Mouse (Mus musculus): ENCODE measurements around the gene Nr4a1. TPM values are rescaled to one million over a fixed set of nuclear protein-coding genes. Genes with fewer than 3 reads are reported as not detected.

Gene Nr4a1
- polyA plus RNA-seq, 1 experiment from 2014 or later, result 7.1 TPM

- Histone ChIP-seq H3K4me3 (ENCODE audit: inconsistent target) (no peak overlapping the region), H3K79me2 (ENCODE audit: inconsistent target) (no peaks in the 10 kb centered on the region), H3K27ac (no peak overlapping the region), H3K36me3 (ENCODE audit: inconsistent target) (no peaks in the 10 kb centered on the region)
- 43% methylated on average over 11 of the region's 11 CpGs for WGBS (ENCODE audit: missing documents)
Observed at GRCm38 (mm10) chr15:101258420-101258819, 4.4 kb downstream of the Nr4a1 start.

GRCm38 (mm10) chr15:101259922-101260321 lies 5.9 kb downstream of the Nr4a1 start:
- H3K36me3 ChIP-seq (ENCODE audit: inconsistent target), result no peaks in the 10 kb centered on the region
- no peak overlapping the region for H3K27ac ChIP-seq
- H3K4me3 ChIP-seq (ENCODE audit: inconsistent target), result no peak overlapping the region
- no peaks in the 10 kb centered on the region for H3K79me2 ChIP-seq (ENCODE audit: inconsistent target)
- 91% methylated on average over 3 of the region's 3 CpGs for WGBS (ENCODE audit: missing documents)

- Histone ChIP-seq H3K79me2 (ENCODE audit: inconsistent target) (no peaks in the 10 kb centered on the region), H3K4me3 (ENCODE audit: inconsistent target) (no peak overlapping the region), H3K36me3 (ENCODE audit: inconsistent target) (no peaks in the 10 kb centered on the region), H3K27ac (no peak overlapping the region)
- 93% methylated on average over 10 of the region's 10 CpGs for WGBS (ENCODE audit: missing documents)
Observed at GRCm38 (mm10) chr15:101260387-101260786, 6.3 kb downstream of the Nr4a1 start.

GRCm38 (mm10) chr15:101260874-101261622 lies 7.0 kb downstream of the Nr4a1 start:
- WGBS (ENCODE audit: missing documents), result 61% methylated on average over 13 of the region's 13 CpGs
- Histone ChIP-seq H3K4me3 (ENCODE audit: inconsistent target) (no peak overlapping the region), H3K79me2 (ENCODE audit: inconsistent target) (no peaks in the 10 kb centered on the region), H3K36me3 (ENCODE audit: inconsistent target) (no peaks in the 10 kb centered on the region), H3K27ac (no peak overlapping the region)

- H3K27ac ChIP-seq, result peak overlapping the region; percentile 49
- H3K79me2 ChIP-seq (ENCODE audit: inconsistent target), result no peaks in the 10 kb centered on the region
- WGBS (ENCODE audit: missing documents), result 1% methylated on average over 5 of the region's 5 CpGs
- no peak overlapping the region for H3K4me3 ChIP-seq (ENCODE audit: inconsistent target)
- H3K36me3 ChIP-seq (ENCODE audit: inconsistent target), result no peaks in the 10 kb centered on the region
Observed at GRCm38 (mm10) chr15:101262502-101262901, 8.4 kb downstream of the Nr4a1 start.

- H3K79me2 ChIP-seq (ENCODE audit: inconsistent target), result no peaks in the 10 kb centered on the region
- no peak overlapping the region for H3K27ac ChIP-seq
- H3K36me3 ChIP-seq (ENCODE audit: inconsistent target), result no peaks in the 10 kb centered on the region; the same call in 1 of the 2 replicates
- peak overlapping the region; percentile 30 for H3K4me3 ChIP-seq (ENCODE audit: inconsistent target)
- WGBS (ENCODE audit: missing documents), result 7% methylated on average over 33 of the region's 57 CpGs
Observed at GRCm38 (mm10) chr15:101266132-101266963, 12.3 kb downstream of the Nr4a1 start.

GRCm38 (mm10) chr15:101267053-101268032 lies 13.3 kb downstream of the Nr4a1 start:
- Histone ChIP-seq H3K27ac (no peak overlapping the region), H3K79me2 (ENCODE audit: inconsistent target) (no peaks in the 10 kb centered on the region), H3K4me3 (ENCODE audit: inconsistent target) (peak overlapping the region; percentile 24), H3K36me3 (ENCODE audit: inconsistent target) (peaks cover 4% of the 10 kb centered on the region; the same call in 1 of the 2 replicates)
- WGBS (ENCODE audit: missing documents), result 5% methylated on average over 25 of the region's 25 CpGs

- 90% methylated on average over 29 of the region's 29 CpGs for WGBS (ENCODE audit: missing documents)
- Histone ChIP-seq H3K79me2 (ENCODE audit: inconsistent target) (no peaks in the 10 kb centered on the region), H3K4me3 (ENCODE audit: inconsistent target) (no peak overlapping the region), H3K27ac (no peak overlapping the region), H3K36me3 (ENCODE audit: inconsistent target) (peaks cover 11% of the 10 kb centered on the region; the same call in 1 of the 2 replicates)
Observed at GRCm38 (mm10) chr15:101270101-101270820, 16.2 kb downstream of the Nr4a1 start.

- Histone ChIP-seq H3K4me3 (ENCODE audit: inconsistent target) (no peak overlapping the region), H3K27ac (no peak overlapping the region), H3K36me3 (ENCODE audit: inconsistent target) (peaks cover 11% of the 10 kb centered on the region; the same call in 1 of the 2 replicates), H3K79me2 (ENCODE audit: inconsistent target) (no peaks in the 10 kb centered on the region)
- 89% methylated on average over 3 of the region's 3 CpGs for WGBS (ENCODE audit: missing documents)
Observed at GRCm38 (mm10) chr15:101271107-101271506, 17.0 kb downstream of the Nr4a1 start.

- 95% methylated on average over 11 of the region's 15 CpGs for WGBS (ENCODE audit: missing documents)
- Histone ChIP-seq H3K4me3 (ENCODE audit: inconsistent target) (no peak overlapping the region), H3K79me2 (ENCODE audit: inconsistent target) (no peaks in the 10 kb centered on the region), H3K36me3 (ENCODE audit: inconsistent target) (peaks cover 11% of the 10 kb centered on the region; the same call in 1 of the 2 replicates), H3K27ac (no peak overlapping the region)
Observed at GRCm38 (mm10) chr15:101271513-101271912, 17.4 kb downstream of the Nr4a1 start.

- 70% methylated on average over 6 of the region's 6 CpGs for WGBS (ENCODE audit: missing documents)
- H3K79me2 ChIP-seq (ENCODE audit: inconsistent target), result no peaks in the 10 kb centered on the region
- H3K27ac ChIP-seq, result no peak overlapping the region
- no peak overlapping the region for H3K4me3 ChIP-seq (ENCODE audit: inconsistent target)
- H3K36me3 ChIP-seq (ENCODE audit: inconsistent target), result peaks cover 11% of the 10 kb centered on the region; the same call in 1 of the 2 replicates
Observed at GRCm38 (mm10) chr15:101274380-101274779, 20.3 kb downstream of the Nr4a1 start.

GRCm38 (mm10) chr15:101277351-101277899 lies 23.4 kb downstream of the Nr4a1 start:
- Histone ChIP-seq H3K4me3 (ENCODE audit: inconsistent target) (no peak overlapping the region), H3K36me3 (ENCODE audit: inconsistent target) (peaks cover 6% of the 10 kb centered on the region; the same call in 1 of the 2 replicates), H3K79me2 (ENCODE audit: inconsistent target) (no peaks in the 10 kb centered on the region), H3K27ac (no peak overlapping the region)
- 94% methylated on average over 11 of the region's 11 CpGs for WGBS (ENCODE audit: missing documents)

GRCm38 (mm10) chr15:101278589-101278988 lies 24.5 kb downstream of the Nr4a1 start:
- Histone ChIP-seq H3K27ac (no peak overlapping the region), H3K36me3 (ENCODE audit: inconsistent target) (no peaks in the 10 kb centered on the region; the same call in 1 of the 2 replicates), H3K4me3 (ENCODE audit: inconsistent target) (no peak overlapping the region), H3K79me2 (ENCODE audit: inconsistent target) (no peaks in the 10 kb centered on the region)
- WGBS (ENCODE audit: missing documents), result 91% methylated on average over 5 of the region's 5 CpGs
